Mouse (Mus musculus): ENCODE results near the gene Gm17416.

DNA sequence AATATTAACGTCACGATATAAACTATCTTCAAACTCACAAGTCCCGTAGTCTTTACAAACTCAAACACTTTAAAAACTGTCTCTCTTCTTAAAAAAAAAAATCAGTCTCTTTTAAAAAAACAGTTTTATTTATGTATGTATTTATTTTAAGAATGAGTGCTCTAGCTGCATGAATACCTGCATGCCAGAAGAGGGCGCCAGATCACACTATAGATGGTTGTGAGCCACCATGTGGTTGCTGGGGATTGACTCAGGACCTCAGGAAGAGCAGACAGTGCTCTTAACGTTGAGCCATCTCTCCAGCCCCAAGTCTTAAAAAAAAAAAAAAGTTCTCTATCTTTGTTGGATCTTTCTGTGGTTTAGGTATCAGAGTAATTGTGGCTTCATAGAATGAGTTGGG lies 48.2 kb downstream of the Gm17416 start:
- TF ChIP-seq GATA1 (IDR thresholded peaks at IDR 0.05; ENCODE audit: borderline replicate concordance, low read length) (no peak), TAL1 (conservative IDR thresholded peaks at IDR 0.05; ENCODE audit: low read depth, low read length) (no peak), CTCF (IDR thresholded peaks at IDR 0.05; ENCODE audit: low read depth, low read length) (no peak), GATA2 (IDR thresholded peaks at IDR 0.05; ENCODE audit: borderline replicate concordance, low read depth, low read length) (no peak)

Data from G1E (cell line).